Mouse (Mus musculus): ENCODE measurements around the gene Ndufc2. TPM values are rescaled to one million over a fixed set of nuclear protein-coding genes. Genes with fewer than 3 reads are reported as not detected.

Ndufc2 gene
- polyA plus RNA-seq, 1 experiment from 2014 or later: 383 TPM

DNA sequence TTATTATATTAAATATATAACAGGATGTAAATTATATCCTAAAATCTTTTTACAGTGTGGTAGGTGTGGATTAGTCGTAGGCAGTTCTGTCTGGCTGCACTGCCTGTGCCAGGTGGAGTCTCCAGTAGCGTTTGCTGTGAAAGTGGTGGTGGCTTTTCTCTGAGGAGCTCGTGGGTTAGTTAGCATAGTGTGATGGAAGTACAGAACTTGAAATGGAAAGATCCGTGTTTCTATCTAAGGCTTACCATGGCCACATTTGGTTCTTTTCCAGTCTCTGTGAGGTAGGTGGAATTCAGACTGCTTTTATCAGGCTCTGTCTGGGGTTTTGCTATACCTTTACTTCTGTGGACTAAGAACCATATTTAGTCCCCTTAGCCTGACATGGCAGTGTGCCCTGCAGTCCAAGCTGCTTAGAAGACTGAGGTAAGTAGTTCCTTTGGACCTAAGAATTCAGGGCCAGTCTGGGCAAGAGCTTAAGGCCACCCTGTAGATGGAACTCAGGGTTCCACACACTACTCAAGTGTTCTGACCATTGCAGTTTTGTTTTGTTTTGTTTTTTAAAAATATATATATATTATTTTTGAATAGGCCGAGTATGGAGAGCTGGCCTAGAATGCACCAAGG is 19.2 kb upstream of the Ndufc2 start:
- DNase-seq (ENCODE audit: low spot score) (no peak), ATAC-seq (replicated peaks; ENCODE audit: insufficient number of reproducible peaks, low FRiP score, low TSS enrichment, low read depth) (no peak)
- H3K4me3 ChIP-seq (ENCODE audit: low read depth, low read length): no peak overlapping the region
- H3K36me3 ChIP-seq (replicated peaks; ENCODE audit: control insufficient read depth, insufficient read depth, low read depth, low read length): peaks cover 14% of the 10 kb centered on the region
- no peak overlapping the region for H3K9ac ChIP-seq (replicated peaks; ENCODE audit: low read length)
- H3K27me3 ChIP-seq (ENCODE audit: control insufficient read depth, insufficient read depth, low read length): no peaks in the 10 kb centered on the region
- no peaks in the 10 kb centered on the region for H3K4me1 ChIP-seq (ENCODE audit: control insufficient read depth, insufficient read depth, low read length)
- 92% methylated on average over 5 of the region's 5 CpGs for WGBS
- H3K4me2 ChIP-seq (ENCODE audit: low read depth, low read length): no peak overlapping the region
- H3K9me3 ChIP-seq (replicated peaks; ENCODE audit: control insufficient read depth, low read length): no peaks in the 10 kb centered on the region
- H3K27ac ChIP-seq (replicated peaks; ENCODE audit: low read depth, low read length): no peak overlapping the region

DNA sequence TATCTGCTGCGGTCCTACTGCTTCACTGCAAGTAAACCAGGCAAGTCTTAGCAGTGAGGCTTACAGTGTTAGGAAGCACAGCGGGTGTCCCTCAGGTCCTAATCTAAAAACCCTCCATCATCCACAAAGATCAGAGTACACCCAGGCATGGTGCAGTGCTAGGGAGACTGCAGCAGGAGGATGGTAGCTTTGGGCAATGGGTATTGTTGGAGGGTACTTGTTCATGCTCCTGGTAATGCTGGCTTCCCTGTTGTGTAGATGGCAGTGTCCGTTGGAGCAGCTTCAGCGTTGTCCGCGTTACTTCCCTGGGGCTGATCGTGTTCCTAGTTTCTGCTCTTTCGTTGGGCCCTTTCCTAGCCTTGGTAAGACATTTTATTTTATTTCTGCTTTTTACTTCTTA is 17.1 kb upstream of the Ndufc2 start:
- ATAC-seq (replicated peaks; ENCODE audit: insufficient number of reproducible peaks, low FRiP score, low TSS enrichment, low read depth) (no peak), DNase-seq (ENCODE audit: low spot score) (no peak)
- 95% methylated on average over 8 of the region's 8 CpGs for WGBS
- Histone ChIP-seq H3K9ac (replicated peaks; ENCODE audit: low read length) (no peak overlapping the region), H3K27me3 (ENCODE audit: control insufficient read depth, insufficient read depth, low read length) (no peaks in the 10 kb centered on the region), H3K27ac (replicated peaks; ENCODE audit: low read depth, low read length) (no peak overlapping the region), H3K9me3 (replicated peaks; ENCODE audit: control insufficient read depth, low read length) (no peaks in the 10 kb centered on the region), H3K4me3 (ENCODE audit: low read depth, low read length) (no peak overlapping the region), H3K36me3 (replicated peaks; ENCODE audit: control insufficient read depth, insufficient read depth, low read depth, low read length) (peaks cover 14% of the 10 kb centered on the region), H3K4me1 (ENCODE audit: control insufficient read depth, insufficient read depth, low read length) (no peaks in the 10 kb centered on the region), H3K4me2 (ENCODE audit: low read depth, low read length) (no peak overlapping the region)

DNA sequence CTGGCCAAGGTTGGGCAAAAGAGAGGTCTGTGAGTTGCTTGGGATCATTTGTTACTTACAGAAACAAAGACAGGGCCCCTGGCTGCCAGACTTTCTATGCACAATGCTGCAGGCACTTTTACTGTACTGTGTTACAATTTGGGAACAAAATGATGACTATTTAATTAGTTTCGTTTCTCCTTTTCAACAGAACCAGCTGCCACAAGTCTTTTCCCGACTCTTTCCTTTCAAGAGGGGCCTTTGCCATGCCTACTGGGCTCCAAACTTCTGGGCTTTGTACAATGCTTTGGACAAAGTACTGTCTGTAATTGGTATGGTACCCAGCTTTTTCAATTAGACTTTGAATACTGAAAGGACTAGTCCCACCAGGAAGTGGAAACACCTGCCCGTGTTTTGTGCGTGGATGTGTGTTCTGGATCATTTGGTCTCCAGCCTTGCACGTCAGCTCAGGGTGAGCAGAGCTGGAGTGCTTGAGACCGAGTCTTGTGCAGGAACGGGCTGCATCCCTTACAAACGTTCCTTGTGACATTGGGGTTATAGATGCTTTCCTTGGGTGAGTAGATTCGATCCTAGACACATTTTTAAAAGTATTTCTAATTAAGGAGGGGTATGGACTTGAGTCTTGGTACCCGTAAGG is 16.2 kb upstream of the Ndufc2 start:
- H3K27me3 ChIP-seq (ENCODE audit: control insufficient read depth, insufficient read depth, low read length): no peaks in the 10 kb centered on the region
- no peak for ATAC-seq (replicated peaks; ENCODE audit: insufficient number of reproducible peaks, low FRiP score, low TSS enrichment, low read depth)
- no peaks in the 10 kb centered on the region for H3K9me3 ChIP-seq (replicated peaks; ENCODE audit: control insufficient read depth, low read length)
- H3K9ac ChIP-seq (replicated peaks; ENCODE audit: low read length): no peak overlapping the region
- H3K27ac ChIP-seq (replicated peaks; ENCODE audit: low read depth, low read length): no peak overlapping the region
- H3K4me2 ChIP-seq (ENCODE audit: low read depth, low read length): no peak overlapping the region
- H3K4me3 ChIP-seq (ENCODE audit: low read depth, low read length): no peak overlapping the region
- DNase-seq (ENCODE audit: low spot score): no peak
- WGBS: 91% methylated on average over 10 of the region's 10 CpGs
- H3K36me3 ChIP-seq (replicated peaks; ENCODE audit: control insufficient read depth, insufficient read depth, low read depth, low read length): peaks cover 14% of the 10 kb centered on the region
- no peaks in the 10 kb centered on the region for H3K4me1 ChIP-seq (ENCODE audit: control insufficient read depth, insufficient read depth, low read length)

DNA sequence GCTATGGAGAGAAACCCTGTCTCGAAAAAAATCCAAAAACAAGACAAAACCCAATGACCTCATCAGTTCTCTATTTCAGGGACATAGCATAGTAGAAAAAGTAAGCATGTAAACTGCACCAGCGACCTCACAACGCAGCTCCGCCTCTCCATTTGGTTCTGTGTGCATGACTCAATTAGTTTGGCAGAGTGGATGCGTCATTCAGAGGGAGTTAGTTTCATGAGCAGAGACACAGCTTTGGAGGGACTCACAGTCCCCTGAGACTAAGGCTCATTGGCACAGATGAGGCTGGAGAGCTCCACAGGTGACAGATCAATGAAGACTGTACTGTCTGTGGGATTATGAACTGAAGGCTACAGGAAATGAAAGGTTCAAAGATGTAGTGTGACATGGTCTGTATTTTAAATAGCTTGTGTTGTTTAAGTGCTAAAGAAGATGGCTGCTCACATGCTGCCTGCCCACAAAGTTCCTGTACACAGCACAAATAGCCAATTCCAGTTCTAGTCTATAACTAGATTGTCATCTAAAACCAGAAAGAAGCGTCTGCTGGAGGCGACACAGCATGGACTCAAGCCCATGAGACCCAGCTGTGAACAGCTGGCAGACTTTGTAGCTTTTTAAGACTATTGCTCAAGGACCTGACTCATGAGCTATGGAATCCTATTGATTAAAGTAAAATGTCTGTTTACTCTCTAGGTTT is 13.5 kb upstream of the Ndufc2 start:
- peaks cover 5% of the 10 kb centered on the region for H3K36me3 ChIP-seq (replicated peaks; ENCODE audit: control insufficient read depth, insufficient read depth, low read depth, low read length)
- no peak overlapping the region for H3K9ac ChIP-seq (replicated peaks; ENCODE audit: low read length)
- H3K4me1 ChIP-seq (ENCODE audit: control insufficient read depth, insufficient read depth, low read length): no peaks in the 10 kb centered on the region
- ATAC-seq (replicated peaks; ENCODE audit: insufficient number of reproducible peaks, low FRiP score, low TSS enrichment, low read depth) (no peak), DNase-seq (ENCODE audit: low spot score) (no peak)
- H3K9me3 ChIP-seq (replicated peaks; ENCODE audit: control insufficient read depth, low read length): no peaks in the 10 kb centered on the region
- H3K27me3 ChIP-seq (ENCODE audit: control insufficient read depth, insufficient read depth, low read length): no peaks in the 10 kb centered on the region
- H3K4me3 ChIP-seq (ENCODE audit: low read depth, low read length): no peak overlapping the region
- H3K27ac ChIP-seq (replicated peaks; ENCODE audit: low read depth, low read length): no peak overlapping the region
- H3K4me2 ChIP-seq (ENCODE audit: low read depth, low read length): no peak overlapping the region
- WGBS: 96% methylated on average over 7 of the region's 7 CpGs

DNA sequence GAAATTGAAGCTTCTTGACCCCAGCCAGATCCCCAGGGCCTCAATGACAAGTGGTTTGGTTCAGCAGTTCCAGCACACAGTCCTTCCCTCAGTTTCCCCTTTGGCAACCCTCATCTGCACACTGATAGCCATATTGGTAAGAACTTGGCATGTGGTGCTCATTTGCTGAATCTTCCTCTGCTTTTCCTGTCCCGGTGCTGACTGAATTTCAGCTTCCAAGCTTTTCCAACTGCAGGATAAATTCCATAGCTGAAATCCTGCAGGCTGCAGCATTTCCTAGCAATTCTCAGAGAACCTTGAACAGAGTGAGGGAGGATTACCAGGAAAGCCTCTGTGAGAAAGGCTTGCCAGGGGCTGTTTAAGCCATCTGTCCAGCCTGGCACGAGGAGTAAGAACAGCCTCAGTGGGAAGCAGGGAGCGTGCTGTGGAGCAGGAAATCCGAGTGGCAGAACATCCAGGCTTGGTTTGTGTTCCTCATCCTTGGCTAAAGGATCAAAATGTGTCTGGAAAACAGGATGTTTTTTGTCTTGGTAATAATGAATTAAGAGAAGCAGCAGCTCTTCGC is 12.9 kb upstream of the Ndufc2 start:
- ATAC-seq (replicated peaks; ENCODE audit: insufficient number of reproducible peaks, low FRiP score, low TSS enrichment, low read depth): no peak
- Histone ChIP-seq H3K4me3 (ENCODE audit: low read depth, low read length) (no peak overlapping the region), H3K27me3 (ENCODE audit: control insufficient read depth, insufficient read depth, low read length) (no peaks in the 10 kb centered on the region), H3K4me2 (ENCODE audit: low read depth, low read length) (no peak overlapping the region), H3K9me3 (replicated peaks; ENCODE audit: control insufficient read depth, low read length) (no peaks in the 10 kb centered on the region), H3K36me3 (replicated peaks; ENCODE audit: control insufficient read depth, insufficient read depth, low read depth, low read length) (peaks cover 5% of the 10 kb centered on the region), H3K4me1 (ENCODE audit: control insufficient read depth, insufficient read depth, low read length) (no peaks in the 10 kb centered on the region), H3K9ac (replicated peaks; ENCODE audit: low read length) (no peak overlapping the region), H3K27ac (replicated peaks; ENCODE audit: low read depth, low read length) (no peak overlapping the region)
- no peak for DNase-seq (ENCODE audit: low spot score)
- WGBS: 92% methylated on average over 5 of the region's 5 CpGs

DNA sequence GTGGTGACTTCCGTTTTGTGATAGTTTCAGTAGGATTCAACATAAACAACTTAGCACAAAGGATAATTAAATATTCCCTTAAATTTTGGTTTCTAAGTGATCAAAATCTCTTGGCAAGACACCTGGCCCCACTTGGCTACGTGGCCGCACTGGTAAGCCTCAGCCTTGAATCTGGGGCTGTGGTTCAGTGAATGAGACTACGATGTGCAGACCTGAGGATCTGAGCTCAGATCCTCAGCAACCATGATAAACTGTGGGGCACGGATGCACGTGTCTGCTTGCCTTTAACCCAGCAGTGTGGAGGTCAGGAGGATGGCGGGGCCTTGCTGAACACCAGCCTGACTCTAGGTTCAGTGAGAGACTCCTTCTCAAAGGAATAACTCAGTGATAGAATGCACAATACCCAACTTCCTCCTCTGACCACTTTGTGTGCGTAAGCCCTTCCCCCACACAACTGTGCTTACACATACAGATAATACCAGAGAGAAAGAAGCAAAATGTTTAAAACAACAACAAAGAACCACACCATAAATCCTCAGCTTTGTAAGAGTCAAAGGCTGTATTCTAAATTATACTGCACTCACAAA is 12.1 kb upstream of the Ndufc2 start:
- Histone ChIP-seq H3K4me2 (ENCODE audit: low read depth, low read length) (no peak overlapping the region), H3K4me1 (ENCODE audit: control insufficient read depth, insufficient read depth, low read length) (no peaks in the 10 kb centered on the region), H3K9ac (replicated peaks; ENCODE audit: low read length) (no peak overlapping the region), H3K27ac (replicated peaks; ENCODE audit: low read depth, low read length) (no peak overlapping the region), H3K36me3 (replicated peaks; ENCODE audit: control insufficient read depth, insufficient read depth, low read depth, low read length) (peaks cover 2% of the 10 kb centered on the region), H3K9me3 (replicated peaks; ENCODE audit: control insufficient read depth, low read length) (no peaks in the 10 kb centered on the region), H3K4me3 (ENCODE audit: low read depth, low read length) (no peak overlapping the region), H3K27me3 (ENCODE audit: control insufficient read depth, insufficient read depth, low read length) (no peaks in the 10 kb centered on the region)
- DNase-seq (ENCODE audit: low spot score): no peak
- 91% methylated on average over 8 of the region's 8 CpGs for WGBS
- no peak for ATAC-seq (replicated peaks; ENCODE audit: insufficient number of reproducible peaks, low FRiP score, low TSS enrichment, low read depth)

DNA sequence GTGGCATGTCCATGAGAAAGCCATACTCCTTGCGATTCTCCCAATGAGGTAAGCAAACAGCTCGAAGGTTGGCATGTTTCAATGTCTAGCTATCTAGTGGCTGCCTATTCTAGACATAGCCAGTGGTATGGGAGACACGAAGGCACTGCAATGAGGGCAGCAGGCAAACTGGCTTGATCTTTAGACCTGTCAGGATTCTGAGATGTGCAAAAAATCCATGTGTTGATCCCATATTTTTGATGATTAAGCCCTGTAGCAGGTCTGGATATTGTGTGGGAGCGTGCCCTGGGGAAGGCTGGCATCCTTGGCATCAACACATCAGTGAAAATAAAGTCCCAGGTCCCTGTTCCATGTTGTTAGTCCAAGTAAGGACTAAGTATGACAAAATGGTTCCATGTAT is 11.3 kb upstream of the Ndufc2 start:
- Histone ChIP-seq H3K4me2 (ENCODE audit: low read depth, low read length) (no peak overlapping the region), H3K36me3 (replicated peaks; ENCODE audit: control insufficient read depth, insufficient read depth, low read depth, low read length) (peaks cover 2% of the 10 kb centered on the region), H3K9me3 (replicated peaks; ENCODE audit: control insufficient read depth, low read length) (no peaks in the 10 kb centered on the region), H3K27ac (replicated peaks; ENCODE audit: low read depth, low read length) (no peak overlapping the region), H3K4me1 (ENCODE audit: control insufficient read depth, insufficient read depth, low read length) (no peaks in the 10 kb centered on the region), H3K27me3 (ENCODE audit: control insufficient read depth, insufficient read depth, low read length) (no peaks in the 10 kb centered on the region), H3K9ac (replicated peaks; ENCODE audit: low read length) (no peak overlapping the region), H3K4me3 (ENCODE audit: low read depth, low read length) (no peak overlapping the region)
- ATAC-seq (replicated peaks; ENCODE audit: insufficient number of reproducible peaks, low FRiP score, low TSS enrichment, low read depth): no peak
- WGBS: 94% methylated on average over 4 of the region's 4 CpGs
- no peak for DNase-seq (ENCODE audit: low spot score)
